Mouse (Mus musculus): ENCODE results near the gene Thpo. TPM values are rescaled to one million over a fixed set of nuclear protein-coding genes. Genes with fewer than 3 reads are reported as not detected.

Gene Thpo
- polyA plus RNA-seq, 1 experiment from 2014 or later = 1.2 TPM

GRCm38 (mm10) chr16:20732251-20732924 is 1.9 kb downstream of the Thpo start:
- WGBS = 2% methylated on average over 28 of the region's 30 CpGs
- H3K9me3 ChIP-seq (ENCODE audit: control insufficient read depth, low read length) = no peaks in the 10 kb centered on the region
- peaks cover 22% of the 10 kb centered on the region for H3K27me3 ChIP-seq (replicated peaks; ENCODE audit: control insufficient read depth, insufficient read depth, low read length)
- peak; percentile 71 for DNase-seq (ENCODE audit: low spot score)
- H3K36me3 ChIP-seq (ENCODE audit: control insufficient read depth, insufficient read depth, low read length) = no peaks in the 10 kb centered on the region
- peak overlapping the region; percentile 65 for H3K4me3 ChIP-seq (ENCODE audit: low read depth, low read length)
- H3K4me1 ChIP-seq (replicated peaks; ENCODE audit: control insufficient read depth, insufficient read depth, low read length) = peaks cover 17% of the 10 kb centered on the region
- ATAC-seq (replicated peaks; ENCODE audit: low FRiP score, low TSS enrichment, low read depth) = peak; percentile 28; the same call in 1 of the 2 replicates
- peak overlapping the region; percentile 94 for H3K4me2 ChIP-seq (ENCODE audit: low read length)
- peak overlapping the region; percentile 75 for H3K9ac ChIP-seq (ENCODE audit: low read length)
- H3K27ac ChIP-seq (ENCODE audit: low read depth) = peak overlapping the region; percentile 67; the same call in 1 of the 2 replicates

- H3K4me3 ChIP-seq (ENCODE audit: low read depth, low read length) = no peak overlapping the region
- 72% methylated on average over 5 of the region's 5 CpGs for WGBS
- peaks cover 22% of the 10 kb centered on the region for H3K27me3 ChIP-seq (replicated peaks; ENCODE audit: control insufficient read depth, insufficient read depth, low read length)
- no peaks in the 10 kb centered on the region for H3K9me3 ChIP-seq (ENCODE audit: control insufficient read depth, low read length)
- peaks cover 17% of the 10 kb centered on the region for H3K4me1 ChIP-seq (replicated peaks; ENCODE audit: control insufficient read depth, insufficient read depth, low read length)
- ATAC-seq (replicated peaks; ENCODE audit: low FRiP score, low TSS enrichment, low read depth) (no peak), DNase-seq (ENCODE audit: low spot score) (no peak)
- no peak overlapping the region; the same call in 1 of the 2 replicates for H3K27ac ChIP-seq (ENCODE audit: low read depth)
- H3K4me2 ChIP-seq (ENCODE audit: low read length) = no peak overlapping the region
- no peaks in the 10 kb centered on the region for H3K36me3 ChIP-seq (ENCODE audit: control insufficient read depth, insufficient read depth, low read length)
- no peak overlapping the region for H3K9ac ChIP-seq (ENCODE audit: low read length)
Observed at GRCm38 (mm10) chr16:20731688-20732087, 2.6 kb downstream of the Thpo start.

GRCm38 (mm10) chr16:20730293-20730711 is 4.0 kb downstream of the Thpo start:
- Histone ChIP-seq H3K9ac (ENCODE audit: low read length) (no peak overlapping the region), H3K4me2 (ENCODE audit: low read length) (no peak overlapping the region), H3K4me1 (replicated peaks; ENCODE audit: control insufficient read depth, insufficient read depth, low read length) (peaks cover 17% of the 10 kb centered on the region), H3K36me3 (ENCODE audit: control insufficient read depth, insufficient read depth, low read length) (no peaks in the 10 kb centered on the region), H3K9me3 (ENCODE audit: control insufficient read depth, low read length) (no peaks in the 10 kb centered on the region), H3K27ac (ENCODE audit: low read depth) (no peak overlapping the region), H3K4me3 (ENCODE audit: low read depth, low read length) (no peak overlapping the region), H3K27me3 (replicated peaks; ENCODE audit: control insufficient read depth, insufficient read depth, low read length) (peaks cover 16% of the 10 kb centered on the region)
- DNase-seq (ENCODE audit: low spot score) = peak; percentile 49
- ATAC-seq (replicated peaks; ENCODE audit: low FRiP score, low TSS enrichment, low read depth) = no peak
- 35% methylated on average over 5 of the region's 5 CpGs for WGBS

GRCm38 (mm10) chr16:20726384-20726783 is 7.9 kb downstream of the Thpo start:
- no peak overlapping the region for H3K27ac ChIP-seq (ENCODE audit: low read depth)
- no peaks in the 10 kb centered on the region for H3K27me3 ChIP-seq (replicated peaks; ENCODE audit: control insufficient read depth, insufficient read depth, low read length)
- ATAC-seq (replicated peaks; ENCODE audit: low FRiP score, low TSS enrichment, low read depth) = no peak
- WGBS = 52% methylated on average over 1 of the region's 1 CpGs
- peaks cover 13% of the 10 kb centered on the region for H3K36me3 ChIP-seq (ENCODE audit: control insufficient read depth, insufficient read depth, low read length)
- H3K9me3 ChIP-seq (ENCODE audit: control insufficient read depth, low read length) = no peaks in the 10 kb centered on the region
- H3K9ac ChIP-seq (ENCODE audit: low read length) = no peak overlapping the region
- 0 out of 2 replicates have a peak, but pooled peaks cover 3% of the 10 kb centered on the region for H3K4me1 ChIP-seq (replicated peaks; ENCODE audit: control insufficient read depth, insufficient read depth, low read length)
- H3K4me3 ChIP-seq (ENCODE audit: low read depth, low read length) = no peak overlapping the region
- no peak overlapping the region for H3K4me2 ChIP-seq (ENCODE audit: low read length)
- no peak for DNase-seq (ENCODE audit: low spot score)

- Histone ChIP-seq H3K4me2 (ENCODE audit: low read length) (no peak overlapping the region), H3K4me3 (ENCODE audit: low read depth, low read length) (no peak overlapping the region), H3K27ac (ENCODE audit: low read depth) (no peak overlapping the region), H3K4me1 (replicated peaks; ENCODE audit: control insufficient read depth, insufficient read depth, low read length) (0 out of 2 replicates have a peak, but pooled peaks cover 3% of the 10 kb centered on the region), H3K9me3 (ENCODE audit: control insufficient read depth, low read length) (no peaks in the 10 kb centered on the region), H3K36me3 (ENCODE audit: control insufficient read depth, insufficient read depth, low read length) (peaks cover 20% of the 10 kb centered on the region), H3K27me3 (replicated peaks; ENCODE audit: control insufficient read depth, insufficient read depth, low read length) (no peaks in the 10 kb centered on the region), H3K9ac (ENCODE audit: low read length) (no peak overlapping the region)
- ATAC-seq (replicated peaks; ENCODE audit: low FRiP score, low TSS enrichment, low read depth) (no peak), DNase-seq (ENCODE audit: low spot score) (no peak)
- 79% methylated on average over 4 of the region's 4 CpGs for WGBS
Observed at GRCm38 (mm10) chr16:20725750-20726149, 8.6 kb downstream of the Thpo start.

- Histone ChIP-seq H3K9ac (ENCODE audit: low read length) (no peak overlapping the region), H3K9me3 (ENCODE audit: control insufficient read depth, low read length) (no peaks in the 10 kb centered on the region), H3K4me1 (replicated peaks; ENCODE audit: control insufficient read depth, insufficient read depth, low read length) (0 out of 2 replicates have a peak, but pooled peaks cover 3% of the 10 kb centered on the region), H3K27ac (ENCODE audit: low read depth) (no peak overlapping the region), H3K4me2 (ENCODE audit: low read length) (no peak overlapping the region), H3K4me3 (ENCODE audit: low read depth, low read length) (no peak overlapping the region), H3K36me3 (ENCODE audit: control insufficient read depth, insufficient read depth, low read length) (peaks cover 24% of the 10 kb centered on the region), H3K27me3 (replicated peaks; ENCODE audit: control insufficient read depth, insufficient read depth, low read length) (no peaks in the 10 kb centered on the region)
- WGBS = 74% methylated on average over 7 of the region's 7 CpGs
- DNase-seq (ENCODE audit: low spot score) (no peak), ATAC-seq (replicated peaks; ENCODE audit: low FRiP score, low TSS enrichment, low read depth) (no peak)
Observed at GRCm38 (mm10) chr16:20725321-20725720, 9.0 kb downstream of the Thpo start.

GRCm38 (mm10) chr16:20724338-20724748 is 10.0 kb downstream of the Thpo start:
- Histone ChIP-seq H3K9me3 (ENCODE audit: control insufficient read depth, low read length) (no peaks in the 10 kb centered on the region), H3K9ac (ENCODE audit: low read length) (no peak overlapping the region), H3K27me3 (replicated peaks; ENCODE audit: control insufficient read depth, insufficient read depth, low read length) (no peaks in the 10 kb centered on the region), H3K4me1 (replicated peaks; ENCODE audit: control insufficient read depth, insufficient read depth, low read length) (no peaks in the 10 kb centered on the region), H3K27ac (ENCODE audit: low read depth) (no peak overlapping the region), H3K4me2 (ENCODE audit: low read length) (no peak overlapping the region), H3K36me3 (ENCODE audit: control insufficient read depth, insufficient read depth, low read length) (peaks cover 32% of the 10 kb centered on the region), H3K4me3 (ENCODE audit: low read depth, low read length) (no peak overlapping the region)
- ATAC-seq (replicated peaks; ENCODE audit: low FRiP score, low TSS enrichment, low read depth) = peak; percentile 69
- 32% methylated on average over 5 of the region's 5 CpGs for WGBS
- no peak for DNase-seq (ENCODE audit: low spot score)

GRCm38 (mm10) chr16:20723247-20723646 is 11.1 kb downstream of the Thpo start:
- no peak for DNase-seq (ENCODE audit: low spot score)
- no peak for ATAC-seq (replicated peaks; ENCODE audit: low FRiP score, low TSS enrichment, low read depth)
- WGBS = 45% methylated on average over 4 of the region's 4 CpGs

GRCm38 (mm10) chr16:20722736-20723135 is 11.6 kb downstream of the Thpo start:
- ATAC-seq (replicated peaks; ENCODE audit: low FRiP score, low TSS enrichment, low read depth) = no peak
- Histone ChIP-seq H3K4me3 (ENCODE audit: low read depth, low read length) (no peak overlapping the region), H3K36me3 (ENCODE audit: control insufficient read depth, insufficient read depth, low read length) (peaks cover 32% of the 10 kb centered on the region), H3K4me1 (replicated peaks; ENCODE audit: control insufficient read depth, insufficient read depth, low read length) (peaks cover 7% of the 10 kb centered on the region), H3K9me3 (ENCODE audit: control insufficient read depth, low read length) (no peaks in the 10 kb centered on the region), H3K27me3 (replicated peaks; ENCODE audit: control insufficient read depth, insufficient read depth, low read length) (no peaks in the 10 kb centered on the region), H3K9ac (ENCODE audit: low read length) (no peak overlapping the region), H3K27ac (ENCODE audit: low read depth) (no peak overlapping the region), H3K4me2 (ENCODE audit: low read length) (no peak overlapping the region)
- WGBS = 56% methylated on average over 4 of the region's 4 CpGs
- no peak for DNase-seq (ENCODE audit: low spot score)

More at GRCm38 (mm10) chr16:20723247-20723646, 11.1 kb downstream of the Thpo start:
- Histone ChIP-seq H3K4me1 (replicated peaks; ENCODE audit: control insufficient read depth, insufficient read depth, low read length) (peaks cover 7% of the 10 kb centered on the region), H3K36me3 (ENCODE audit: control insufficient read depth, insufficient read depth, low read length) (peaks cover 32% of the 10 kb centered on the region), H3K4me2 (ENCODE audit: low read length) (no peak overlapping the region), H3K27me3 (replicated peaks; ENCODE audit: control insufficient read depth, insufficient read depth, low read length) (no peaks in the 10 kb centered on the region), H3K9me3 (ENCODE audit: control insufficient read depth, low read length) (no peaks in the 10 kb centered on the region), H3K27ac (ENCODE audit: low read depth) (no peak overlapping the region), H3K4me3 (ENCODE audit: low read depth, low read length) (no peak overlapping the region), H3K9ac (ENCODE audit: low read length) (no peak overlapping the region)

All from intestine, embryonic 14.5 days (tissue).